Mouse (Mus musculus): ENCODE data around the gene Tnnc2. TPM values are rescaled to one million over a fixed set of nuclear protein-coding genes. Genes with fewer than 3 reads are reported as not detected.

Tnnc2 gene
- not detected in 2 replicates for polyA plus RNA-seq (2012)

DNA sequence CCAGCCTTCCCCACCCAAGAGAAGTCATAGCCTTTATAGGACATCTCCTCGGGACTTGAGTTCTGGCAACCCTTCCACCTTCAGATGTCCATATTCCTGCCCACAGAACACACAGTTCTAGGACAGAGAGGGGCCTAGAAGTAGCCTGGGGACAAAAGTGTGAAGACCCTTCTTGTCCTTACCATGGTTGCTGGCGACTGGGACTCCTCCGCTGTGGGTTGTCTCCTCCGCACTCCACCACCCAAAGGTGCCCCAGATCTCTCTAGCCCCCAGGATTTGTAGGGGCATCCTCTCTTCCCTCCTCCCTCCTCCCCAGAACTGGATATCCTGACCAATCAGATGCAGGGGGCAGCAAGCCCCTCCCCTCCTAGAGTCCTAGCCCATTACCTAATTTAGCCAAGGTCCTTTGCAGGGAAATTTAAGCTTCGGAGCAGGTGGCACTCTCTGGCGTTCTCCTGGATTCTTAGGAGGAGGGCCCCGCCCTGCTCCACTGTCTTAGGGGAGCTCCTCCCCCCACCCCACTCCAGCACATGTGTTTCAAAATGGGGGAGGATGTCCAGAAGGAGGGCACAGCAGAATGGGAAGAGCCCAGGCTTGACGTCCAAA lies at the start of gene Tnnc2:
Gene Tnnc2, minus strand, starts transcription at position 487 of the 606 bp plus-strand sequence.
- TF ChIP-seq GATA1 (IDR thresholded peaks at IDR 0.05; ENCODE audit: low read length) = no peak

GRCm38 (mm10) chr2:164829090-164829489 lies 49.3 kb upstream of the Tnnc2 start:
- no peak for TF ChIP-seq GATA1 (IDR thresholded peaks at IDR 0.05; ENCODE audit: low read length)

GRCm38 (mm10) chr2:164828437-164828836 lies 48.7 kb upstream of the Tnnc2 start, which contains the start of gene Spata25:
Gene Spata25, minus strand, starts transcription at chr2:164828537.
- no peak for TF ChIP-seq GATA1 (IDR thresholded peaks at IDR 0.05; ENCODE audit: low read length)

GRCm38 (mm10) chr2:164827146-164827850 lies 47.5 kb upstream of the Tnnc2 start:
- no peak for TF ChIP-seq GATA1 (IDR thresholded peaks at IDR 0.05; ENCODE audit: low read length)

DNA sequence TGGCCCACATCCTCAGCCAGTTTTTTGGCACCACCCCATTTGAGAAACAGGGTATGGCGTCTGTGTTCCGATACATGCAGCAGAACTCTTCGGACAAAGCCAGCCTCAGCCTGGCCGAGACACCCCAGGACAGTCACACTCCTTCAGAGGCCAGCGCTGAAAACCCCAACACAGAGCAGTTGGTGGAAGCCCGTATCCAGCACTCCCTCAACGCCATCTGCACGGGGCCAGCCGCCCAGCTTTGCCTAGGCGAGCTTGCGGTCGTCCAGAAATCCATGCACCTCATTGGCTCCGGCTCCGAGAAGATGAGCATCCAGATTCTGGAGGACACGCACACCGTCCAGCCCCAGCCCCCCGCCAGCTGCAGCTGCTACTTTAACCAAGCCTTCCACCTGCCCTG lies 45.8 kb upstream of the Tnnc2 start:
- TF ChIP-seq GATA1 (IDR thresholded peaks at IDR 0.05; ENCODE audit: low read length) = no peak

- TF ChIP-seq GATA1 (IDR thresholded peaks at IDR 0.05; ENCODE audit: low read length) = no peak
Observed at GRCm38 (mm10) chr2:164823969-164824368, 44.2 kb upstream of the Tnnc2 start.

- TF ChIP-seq GATA1 (IDR thresholded peaks at IDR 0.05; ENCODE audit: low read length) = no peak
Observed at GRCm38 (mm10) chr2:164823181-164823585, 43.4 kb upstream of the Tnnc2 start.

GRCm38 (mm10) chr2:164822636-164823165 lies 42.9 kb upstream of the Tnnc2 start, which contains the start of gene Zswim1:
Gene Zswim1, plus strand, starts transcription at chr2:164822686.
- no peak for TF ChIP-seq GATA1 (IDR thresholded peaks at IDR 0.05; ENCODE audit: low read length)

DNA sequence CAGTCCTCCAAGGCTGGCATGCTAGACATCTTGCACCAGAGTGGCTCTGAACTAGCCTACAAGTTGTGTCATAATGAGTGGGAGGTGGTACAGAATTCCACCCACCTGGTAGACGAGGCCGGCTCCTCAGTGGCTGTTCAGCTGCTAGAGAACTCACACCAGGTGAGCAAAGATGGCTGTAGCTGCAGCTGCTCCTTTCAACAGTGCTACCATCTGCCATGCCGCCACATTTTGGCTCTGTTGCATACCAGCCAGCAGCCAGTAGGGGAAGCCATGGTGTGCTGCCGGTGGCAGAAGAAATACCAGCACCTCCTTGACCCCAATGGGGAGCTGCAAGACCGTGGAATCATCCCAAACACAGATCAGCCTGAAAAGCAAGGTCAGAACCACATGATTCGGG lies 41.3 kb upstream of the Tnnc2 start:
- no peak for TF ChIP-seq GATA1 (IDR thresholded peaks at IDR 0.05; ENCODE audit: low read length)

- TF ChIP-seq GATA1 (IDR thresholded peaks at IDR 0.05; ENCODE audit: low read length) = no peak
Observed at GRCm38 (mm10) chr2:164817703-164818102, 37.9 kb upstream of the Tnnc2 start.

DNA sequence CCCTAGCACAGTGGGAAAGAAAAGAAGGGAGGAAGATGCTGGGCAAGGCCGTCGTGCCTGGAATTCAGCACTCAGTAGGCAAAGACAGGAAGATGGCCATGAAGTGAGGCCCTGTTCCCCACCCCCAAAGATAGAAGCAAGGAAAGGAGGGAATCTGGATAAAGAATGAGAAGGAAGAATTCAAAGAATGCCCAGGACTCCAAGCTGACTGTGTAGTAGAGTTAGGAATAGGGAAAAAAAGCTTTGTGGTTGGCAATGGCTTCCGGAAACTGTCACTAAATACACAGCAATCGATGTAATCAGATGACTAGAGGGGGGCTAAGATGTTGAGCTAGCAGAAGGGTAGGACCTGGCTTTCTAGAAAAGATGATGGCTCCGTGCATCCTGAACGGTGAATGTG lies 37.4 kb upstream of the Tnnc2 start:
- no peak for TF ChIP-seq GATA1 (IDR thresholded peaks at IDR 0.05; ENCODE audit: low read length)

DNA sequence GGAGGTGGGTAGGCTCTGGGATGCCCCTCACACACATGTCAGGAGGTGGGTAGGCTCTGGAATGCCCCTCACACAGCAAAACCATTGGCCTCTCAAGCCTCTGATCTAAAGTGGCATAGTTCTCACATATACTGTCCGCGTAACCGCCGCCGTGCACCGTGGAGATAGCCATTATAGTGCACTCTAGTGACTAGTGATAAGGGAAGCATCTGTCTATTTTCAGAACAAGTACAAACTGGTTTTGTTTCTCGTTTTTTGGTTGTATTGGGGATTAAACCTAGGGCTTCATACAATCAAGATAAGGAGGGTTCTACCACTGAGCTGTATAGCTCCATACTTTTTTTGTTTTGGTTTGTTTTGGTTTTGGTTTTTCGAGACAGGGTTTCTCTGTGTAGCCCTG lies 36.1 kb upstream of the Tnnc2 start:
- TF ChIP-seq GATA1 (IDR thresholded peaks at IDR 0.05; ENCODE audit: low read length) = no peak

GRCm38 (mm10) chr2:164815348-164815747 lies 35.6 kb upstream of the Tnnc2 start:
- no peak for TF ChIP-seq GATA1 (IDR thresholded peaks at IDR 0.05; ENCODE audit: low read length)

- TF ChIP-seq GATA1 (IDR thresholded peaks at IDR 0.05; ENCODE audit: low read length) = no peak
Observed at GRCm38 (mm10) chr2:164813557-164813956, 33.8 kb upstream of the Tnnc2 start.

DNA sequence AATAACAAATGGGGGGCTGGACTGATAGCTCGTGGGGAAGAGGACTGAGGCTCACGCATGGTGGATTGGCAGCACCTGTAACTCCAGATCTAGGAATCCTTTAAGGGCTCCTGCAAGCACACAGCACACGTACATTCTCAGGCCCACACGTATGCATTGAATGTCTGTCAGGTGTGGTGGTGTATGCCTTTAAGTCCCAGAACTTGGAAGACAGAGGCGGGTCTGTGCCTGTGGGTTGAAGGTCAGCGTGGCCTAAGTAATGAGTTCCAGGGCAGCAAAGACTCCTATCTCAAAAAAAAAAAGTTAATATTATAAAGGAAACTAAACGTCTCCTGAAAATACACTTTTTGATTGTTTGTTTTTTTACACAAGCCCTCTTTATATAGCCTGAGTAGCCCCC lies 26.8 kb upstream of the Tnnc2 start:
- no peak for TF ChIP-seq GATA1 (IDR thresholded peaks at IDR 0.05; ENCODE audit: low read length)

GRCm38 (mm10) chr2:164805332-164805718 lies 25.6 kb upstream of the Tnnc2 start:
- no peak for TF ChIP-seq GATA1 (IDR thresholded peaks at IDR 0.05; ENCODE audit: low read length)
